Mouse (Mus musculus) E14TG2a.4 (cell line): Measurements from ENCODE around the gene Krt5.
"Not testable (repeated sequence)": the region's sequence is repeated elsewhere in the genome, so short reads cannot be mapped to it uniquely, and the experiment has no call there.

Experiments used
- H3K27me3 ChIP-seq: 2 replicates; pipeline ENCODE4 v1.6.1; 2014; ENCODE audit warnings: low read length, control low read depth; ENCODE audit not compliant: insufficient read depth
- H3K36me3 ChIP-seq: 2 replicates; pipeline ENCODE4 v1.6.1; 2014; ENCODE audit warnings: low read length, control low read depth; ENCODE audit not compliant: insufficient read depth
- H3K4me1 ChIP-seq: replicated peaks from 2 replicates; pipeline ENCODE4 v1.6.1; 2014; ENCODE audit warnings: low read depth, low read length, control low read depth
- H3K4me3 ChIP-seq: replicated peaks from 2 replicates; pipeline ENCODE4 v1.5.1; 2014; ENCODE audit warnings: mild to moderate bottlenecking, low read length
- H3K9me3 ChIP-seq: 2 replicates; pipeline ENCODE4 v1.6.1; 2014; ENCODE audit warnings: low read length, control low read depth
- CTCF ChIP-seq: conservative IDR thresholded peaks from 2 replicates; pipeline ENCODE4 v1.5.1; 2014; ENCODE audit warnings: low read length
- NANOG ChIP-seq: IDR thresholded peaks from 2 replicates; pipeline ENCODE4 v1.6.1; 2014; ENCODE audit warnings: borderline replicate concordance, low read length, mixed read lengths
- POU5F1 ChIP-seq: IDR thresholded peaks from 2 replicates; pipeline ENCODE4 v1.6.1; 2014; ENCODE audit warnings: low read length, borderline replicate concordance

Gene Krt5

GRCm38 (mm10) chr15:101707454-101707853, 5.2 kb downstream of the Krt5 start:
- TF ChIP-seq POU5F1 (no peak), CTCF (no peak), NANOG (no peak)
- Histone ChIP-seq H3K4me1 (no peaks in the 10 kb centered on the region), H3K4me3 (no peak overlapping the region), H3K9me3 (no peaks in the 10 kb centered on the region), H3K27me3 (peaks cover 16% of the 10 kb centered on the region; the same call in 1 of the 2 replicates), H3K36me3 (no peaks in the 10 kb centered on the region)

- peaks cover 14% of the 10 kb centered on the region; the same call in 1 of the 2 replicates for H3K27me3 ChIP-seq
- H3K4me1 ChIP-seq = no peaks in the 10 kb centered on the region
- peak; percentile 30; the same call in 1 of the 2 replicates for TF ChIP-seq CTCF
- TF ChIP-seq POU5F1 = no peak
- no peaks in the 10 kb centered on the region for H3K9me3 ChIP-seq
- H3K36me3 ChIP-seq = no peaks in the 10 kb centered on the region
- no peak overlapping the region for H3K4me3 ChIP-seq
Measured at GRCm38 (mm10) chr15:101704066-101704465, 8.6 kb downstream of the Krt5 start.

GRCm38 (mm10) chr15:101702380-101702779, 10.3 kb downstream of the Krt5 start:
- Histone ChIP-seq H3K36me3 (no peaks in the 10 kb centered on the region), H3K4me3 (no peak overlapping the region), H3K4me1 (no peaks in the 10 kb centered on the region), H3K9me3 (no peaks in the 10 kb centered on the region), H3K27me3 (peaks cover 6% of the 10 kb centered on the region; the same call in 1 of the 2 replicates)
- TF ChIP-seq NANOG (peak; percentile 90), CTCF (no peak), POU5F1 (no peak)

GRCm38 (mm10) chr15:101699866-101700265, 12.8 kb downstream of the Krt5 start:
- TF ChIP-seq POU5F1 (no peak), NANOG (no peak), CTCF (no peak)
- no peaks in the 10 kb centered on the region; the same call in 1 of the 2 replicates for H3K27me3 ChIP-seq
- no peak overlapping the region for H3K4me3 ChIP-seq
- no peaks in the 10 kb centered on the region for H3K9me3 ChIP-seq
- H3K4me1 ChIP-seq = no peaks in the 10 kb centered on the region
- no peaks in the 10 kb centered on the region for H3K36me3 ChIP-seq

DNA sequence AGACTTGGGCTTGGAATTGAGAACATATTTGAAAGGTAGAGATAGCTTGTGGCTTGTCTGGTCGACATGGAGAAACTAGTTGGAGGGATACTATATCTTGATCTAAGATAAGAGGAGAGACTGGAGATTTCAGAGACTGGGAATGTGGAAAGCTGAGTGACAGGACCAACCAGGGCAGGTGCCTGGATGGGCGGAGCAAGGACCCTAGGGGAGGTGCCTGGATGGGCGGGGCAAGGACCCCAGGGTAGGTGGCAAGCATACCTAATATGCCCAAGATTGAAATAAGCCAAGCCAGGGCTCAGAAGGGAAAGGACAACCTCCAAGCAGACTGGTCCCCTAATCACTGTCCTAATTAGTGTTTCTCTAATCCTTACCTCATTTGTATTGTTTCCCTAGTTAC, 13.5 kb downstream of the Krt5 start:
- Histone ChIP-seq H3K36me3 (no peaks in the 10 kb centered on the region), H3K4me3 (no peak overlapping the region), H3K9me3 (no peaks in the 10 kb centered on the region), H3K4me1 (no peaks in the 10 kb centered on the region), H3K27me3 (no peaks in the 10 kb centered on the region; the same call in 1 of the 2 replicates)
- no peak for TF ChIP-seq NANOG
- TF ChIP-seq CTCF = no peak
- no peak for TF ChIP-seq POU5F1

- Histone ChIP-seq H3K9me3 (no peaks in the 10 kb centered on the region), H3K4me3 (no peak overlapping the region), H3K4me1 (no peaks in the 10 kb centered on the region), H3K27me3 (no peaks in the 10 kb centered on the region; the same call in 1 of the 2 replicates), H3K36me3 (no peaks in the 10 kb centered on the region)
- TF ChIP-seq CTCF = no peak
- TF ChIP-seq POU5F1 = no peak
- no peak for TF ChIP-seq NANOG
Measured at GRCm38 (mm10) chr15:101697326-101698188, 15.1 kb downstream of the Krt5 start.

- TF ChIP-seq CTCF = no peak
- TF ChIP-seq POU5F1 = no peak
- no peak for TF ChIP-seq NANOG
- Histone ChIP-seq H3K27me3 (no peaks in the 10 kb centered on the region; the same call in 1 of the 2 replicates), H3K4me3 (no peak within 1 kb of the TSS), H3K36me3 (no peaks in the 10 kb centered on the region), H3K9me3 (no peaks in the 10 kb centered on the region), H3K4me1 (no peaks in the 10 kb centered on the region)
Measured at GRCm38 (mm10) chr15:101694207-101694606, 18.5 kb downstream of the Krt5 start, which contains the start of gene Krt6a. TSS of gene Krt6a (minus strand) at chr15:101694307.

- not testable (repeated sequence) for H3K9me3 ChIP-seq, H3K4me1 ChIP-seq, H3K36me3 ChIP-seq, H3K4me3 ChIP-seq, H3K27me3 ChIP-seq
Measured at GRCm38 (mm10) chr15:101690460-101690859, 22.2 kb downstream of the Krt5 start.

DNA sequence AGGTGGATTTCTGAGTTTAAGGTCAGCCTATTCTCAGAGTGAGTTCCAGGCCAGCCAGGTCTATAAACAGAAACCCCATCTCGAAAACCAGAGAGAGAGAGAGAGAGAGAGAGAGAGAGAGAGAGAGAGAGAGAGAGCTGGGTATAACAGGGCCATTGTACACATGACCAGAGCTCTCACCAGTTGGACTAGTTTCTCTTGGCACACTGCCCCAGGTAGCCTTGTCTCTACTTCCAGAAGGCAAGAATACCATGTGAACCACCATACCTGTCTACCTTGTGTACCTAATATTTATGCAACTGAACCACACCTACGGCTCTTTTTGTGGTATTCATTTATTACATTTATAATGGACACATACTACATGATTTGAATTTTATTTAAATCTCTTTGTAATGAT, 24.5 kb downstream of the Krt5 start:
- Histone ChIP-seq H3K4me3 (no peak overlapping the region), H3K27me3 (no peaks in the 10 kb centered on the region), H3K9me3 (no peaks in the 10 kb centered on the region), H3K4me1 (no peaks in the 10 kb centered on the region), H3K36me3 (no peaks in the 10 kb centered on the region)
- TF ChIP-seq NANOG (no peak), CTCF (no peak), POU5F1 (no peak)
